Mouse (Mus musculus): ENCODE measurements around the gene Ppm1g. TPM values are rescaled to one million over a fixed set of nuclear protein-coding genes. Genes with fewer than 3 reads are reported as not detected.

Ppm1g gene
- total RNA-seq (2018; cell fraction: chromatin; rRNA removed): 10 to 100 TPM; 10.3 to 60.7 (median 35.5) TPM
- 10 to 100 TPM; 35.0 to 61.8 (median 49.1) TPM for total RNA-seq (2018; cell fraction: cytosol; rRNA removed)
- total RNA-seq (2018; cell fraction: nucleus; rRNA removed): 10 to 100 TPM; 19.3 to 74.8 (median 34.5) TPM
- polyA plus RNA-seq (2018): 49.8 to 88.3 TPM (median 76.6 TPM) in 3 replicates

- Histone ChIP-seq H3K4me3 (ENCODE audit: inconsistent target) (peak within 1 kb of the TSS; percentile 77), H3K79me2 (ENCODE audit: inconsistent target) (peaks cover 42% of the 10 kb centered on the region), H3K27ac (peak within 1 kb of the TSS; percentile 83), H3K36me3 (ENCODE audit: inconsistent target) (no peaks in the 10 kb centered on the region)
- under 1% methylated on average over 68 of the region's 70 CpGs for WGBS (ENCODE audit: missing documents)
Measured at GRCm38 (mm10) chr5:31220448-31221303, at the start of gene Ppm1g. Gene Ppm1g (minus strand): TSS chr5:31220687.

- WGBS (ENCODE audit: missing documents): 61% methylated on average over 6 of the region's 6 CpGs
- Histone ChIP-seq H3K27ac (no peak overlapping the region), H3K79me2 (ENCODE audit: inconsistent target) (no peaks in the 10 kb centered on the region), H3K4me3 (ENCODE audit: inconsistent target) (no peak overlapping the region), H3K36me3 (ENCODE audit: inconsistent target) (peaks cover 49% of the 10 kb centered on the region; the same call in 1 of the 2 replicates)
Measured at GRCm38 (mm10) chr5:31267686-31268085, 47.2 kb upstream of the Ppm1g start.

GRCm38 (mm10) chr5:31266101-31266500, 45.6 kb upstream of the Ppm1g start:
- no peak overlapping the region for H3K4me3 ChIP-seq (ENCODE audit: inconsistent target)
- H3K79me2 ChIP-seq (ENCODE audit: inconsistent target): no peaks in the 10 kb centered on the region
- H3K36me3 ChIP-seq (ENCODE audit: inconsistent target): peaks cover 53% of the 10 kb centered on the region; the same call in 1 of the 2 replicates
- H3K27ac ChIP-seq: no peak overlapping the region
- 84% methylated on average over 7 of the region's 7 CpGs for WGBS (ENCODE audit: missing documents)

- Histone ChIP-seq H3K79me2 (ENCODE audit: inconsistent target) (no peaks in the 10 kb centered on the region), H3K4me3 (ENCODE audit: inconsistent target) (no peak overlapping the region), H3K36me3 (ENCODE audit: inconsistent target) (peaks cover 23% of the 10 kb centered on the region), H3K27ac (no peak overlapping the region)
- WGBS (ENCODE audit: missing documents): 95% methylated on average over 10 of the region's 11 CpGs
Measured at GRCm38 (mm10) chr5:31257616-31258015, 37.1 kb upstream of the Ppm1g start.

GRCm38 (mm10) chr5:31255971-31256370, 35.5 kb upstream of the Ppm1g start:
- 48% methylated on average over 2 of the region's 2 CpGs for WGBS (ENCODE audit: missing documents)
- Histone ChIP-seq H3K4me3 (ENCODE audit: inconsistent target) (no peak overlapping the region), H3K36me3 (ENCODE audit: inconsistent target) (peaks cover 19% of the 10 kb centered on the region), H3K79me2 (ENCODE audit: inconsistent target) (no peaks in the 10 kb centered on the region), H3K27ac (no peak overlapping the region)

GRCm38 (mm10) chr5:31255381-31255780, 34.9 kb upstream of the Ppm1g start:
- Histone ChIP-seq H3K36me3 (ENCODE audit: inconsistent target) (peaks cover 19% of the 10 kb centered on the region), H3K4me3 (ENCODE audit: inconsistent target) (no peak overlapping the region), H3K27ac (no peak overlapping the region), H3K79me2 (ENCODE audit: inconsistent target) (no peaks in the 10 kb centered on the region)
- WGBS (ENCODE audit: missing documents): 94% methylated on average over 2 of the region's 2 CpGs

GRCm38 (mm10) chr5:31254901-31255300, 34.4 kb upstream of the Ppm1g start:
- 85% methylated on average over 8 of the region's 8 CpGs for WGBS (ENCODE audit: missing documents)
- no peak overlapping the region for H3K27ac ChIP-seq

GRCm38 (mm10) chr5:31254452-31254851, 34.0 kb upstream of the Ppm1g start:
- WGBS (ENCODE audit: missing documents): 44% methylated on average over 7 of the region's 7 CpGs

More at GRCm38 (mm10) chr5:31254901-31255300, 34.4 kb upstream of the Ppm1g start:
- Histone ChIP-seq H3K4me3 (ENCODE audit: inconsistent target) (no peak overlapping the region), H3K36me3 (ENCODE audit: inconsistent target) (peaks cover 19% of the 10 kb centered on the region), H3K79me2 (ENCODE audit: inconsistent target) (no peaks in the 10 kb centered on the region)

GRCm38 (mm10) chr5:31253806-31254205, 33.3 kb upstream of the Ppm1g start:
- peaks cover 26% of the 10 kb centered on the region for H3K36me3 ChIP-seq (ENCODE audit: inconsistent target)
- 87% methylated on average over 7 of the region's 8 CpGs for WGBS (ENCODE audit: missing documents)
- no peaks in the 10 kb centered on the region for H3K79me2 ChIP-seq (ENCODE audit: inconsistent target)
- no peak overlapping the region for H3K4me3 ChIP-seq (ENCODE audit: inconsistent target)
- H3K27ac ChIP-seq: no peak overlapping the region

More at GRCm38 (mm10) chr5:31254452-31254851, 34.0 kb upstream of the Ppm1g start:
- no peaks in the 10 kb centered on the region for H3K79me2 ChIP-seq (ENCODE audit: inconsistent target)
- no peak overlapping the region for H3K4me3 ChIP-seq (ENCODE audit: inconsistent target)
- H3K27ac ChIP-seq: no peak overlapping the region
- H3K36me3 ChIP-seq (ENCODE audit: inconsistent target): peaks cover 19% of the 10 kb centered on the region

GRCm38 (mm10) chr5:31252795-31253545, 32.5 kb upstream of the Ppm1g start:
- 93% methylated on average over 15 of the region's 16 CpGs for WGBS (ENCODE audit: missing documents)
- Histone ChIP-seq H3K79me2 (ENCODE audit: inconsistent target) (no peaks in the 10 kb centered on the region), H3K4me3 (ENCODE audit: inconsistent target) (no peak overlapping the region), H3K36me3 (ENCODE audit: inconsistent target) (peaks cover 34% of the 10 kb centered on the region), H3K27ac (no peak overlapping the region)

- 91% methylated on average over 10 of the region's 10 CpGs for WGBS (ENCODE audit: missing documents)
- Histone ChIP-seq H3K4me3 (ENCODE audit: inconsistent target) (no peak overlapping the region), H3K79me2 (ENCODE audit: inconsistent target) (no peaks in the 10 kb centered on the region), H3K27ac (no peak overlapping the region), H3K36me3 (ENCODE audit: inconsistent target) (peaks cover 42% of the 10 kb centered on the region)
Measured at GRCm38 (mm10) chr5:31252151-31252550, 31.7 kb upstream of the Ppm1g start.

- whole genome bisulfite sequencing (ENCODE audit: missing documents): 70% methylated on average over 44 of the region's 47 CpGs
- Histone ChIP-seq H3K36me3 (ENCODE audit: inconsistent target) (peaks cover 47% of the 10 kb centered on the region), H3K4me3 (ENCODE audit: inconsistent target) (no peak within 1 kb of the TSS), H3K27ac (no peak within 1 kb of the TSS), H3K79me2 (ENCODE audit: inconsistent target) (no peaks in the 10 kb centered on the region)
Measured at GRCm38 (mm10) chr5:31251541-31252101, 31.1 kb upstream of the Ppm1g start, which contains the start of gene Krtcap3. Gene Krtcap3 (plus strand): TSS chr5:31251691.

GRCm38 (mm10) chr5:31250716-31251115, 30.2 kb upstream of the Ppm1g start:
- H3K36me3 ChIP-seq (ENCODE audit: inconsistent target): peaks cover 56% of the 10 kb centered on the region
- WGBS (ENCODE audit: missing documents): 100% methylated on average over 3 of the region's 4 CpGs
- no peaks in the 10 kb centered on the region; the same call in 1 of the 2 replicates for H3K79me2 ChIP-seq (ENCODE audit: inconsistent target)
- H3K27ac ChIP-seq: no peak overlapping the region
- no peak overlapping the region for H3K4me3 ChIP-seq (ENCODE audit: inconsistent target)

- H3K27ac ChIP-seq: no peak overlapping the region
Measured at GRCm38 (mm10) chr5:31242191-31242590, 21.7 kb upstream of the Ppm1g start.

More at GRCm38 (mm10) chr5:31242191-31242590, 21.7 kb upstream of the Ppm1g start:
- Histone ChIP-seq H3K36me3 (ENCODE audit: inconsistent target) (peaks cover 35% of the 10 kb centered on the region), H3K79me2 (ENCODE audit: inconsistent target) (peaks cover 40% of the 10 kb centered on the region), H3K4me3 (ENCODE audit: inconsistent target) (peak overlapping the region; percentile 79)
- 29% methylated on average over 10 of the region's 10 CpGs for WGBS (ENCODE audit: missing documents)

Data from macrophage (primary cell).